Mouse (Mus musculus) neural tube, embryonic 15.5 days (tissue): Measurements from ENCODE around the gene Slc22a17. TPM values are rescaled to one million over a fixed set of nuclear protein-coding genes. Genes with fewer than 3 reads are reported as not detected.
"Not testable (repeated sequence)": the region's sequence is repeated elsewhere in the genome, so short reads cannot be mapped to it uniquely, and the experiment has no call there.

ENCODE experiments used
- ATAC-seq: fragments of 200-750 bp; cut with Nextera tagmentation; 2 replicates; pipeline ENCODE4 v1.8.0; 2017; ENCODE audit warnings: mild to moderate bottlenecking, moderate TSS enrichment, moderate library complexity; ENCODE audit not compliant: low FRiP score
- H3K27ac ChIP-seq: fragments of 300-500 bp; sonication (generic); replicated peaks from 2 replicates; pipeline ENCODE4 v1.5.1; 2015; ENCODE audit warnings: mild to moderate bottlenecking, inconsistent platforms
- H3K27me3 ChIP-seq: fragments of 300-500 bp; sonication (generic); replicated peaks from 2 replicates; pipeline ENCODE4 v1.6.1; 2015; ENCODE audit warnings: inconsistent platforms
- H3K36me3 ChIP-seq: fragments of 300-500 bp; sonication (generic); 2 replicates; pipeline ENCODE4 v1.6.1; 2015; ENCODE audit warnings: inconsistent platforms
- H3K4me1 ChIP-seq: fragments of 300-500 bp; sonication (generic); 2 replicates; pipeline ENCODE4 v1.6.1; 2015; ENCODE audit warnings: inconsistent platforms
- H3K4me2 ChIP-seq: fragments of 300-500 bp; sonication (generic); 2 replicates; pipeline ENCODE4 v1.6.1; 2015; ENCODE audit warnings: inconsistent platforms, mild to moderate bottlenecking, moderate library complexity
- H3K4me3 ChIP-seq: fragments of 300-500 bp; sonication (generic); replicated peaks from 2 replicates; pipeline ENCODE4 v1.5.1; 2015; ENCODE audit warnings: mild to moderate bottlenecking, inconsistent platforms
- H3K9ac ChIP-seq: fragments of 300-500 bp; sonication (generic); replicated peaks from 2 replicates; pipeline ENCODE4 v1.6.1; 2015; ENCODE audit warnings: mild to moderate bottlenecking, inconsistent platforms
- H3K9me3 ChIP-seq: fragments of 300-500 bp; sonication (generic); replicated peaks from 2 replicates; pipeline ENCODE4 v1.6.1; 2016; ENCODE audit warnings: inconsistent platforms
- WGBS: fragments of 180-500 bp; shearing (Covaris S2); methylation state at CpG from one replicate; pipeline ENCODE4 v1.1.7; 2015; ENCODE audit warnings: mixed read lengths; 5-methylcytosine and 5-hydroxymethylcytosine counted together
- polyA plus RNA-seq: library from polyadenylated mRNA; unstranded; fragments of >200 nt; fragmentation: Nextera tagmentation; extraction: Ambion mirVana; gene quantifications from 2 replicates; pipeline ENCODE4 v1.2.1, GENCODE M21; 2015

The Slc22a17 gene
- polyA plus RNA-seq, 1 experiment from 2014 or later: 297 TPM

DNA sequence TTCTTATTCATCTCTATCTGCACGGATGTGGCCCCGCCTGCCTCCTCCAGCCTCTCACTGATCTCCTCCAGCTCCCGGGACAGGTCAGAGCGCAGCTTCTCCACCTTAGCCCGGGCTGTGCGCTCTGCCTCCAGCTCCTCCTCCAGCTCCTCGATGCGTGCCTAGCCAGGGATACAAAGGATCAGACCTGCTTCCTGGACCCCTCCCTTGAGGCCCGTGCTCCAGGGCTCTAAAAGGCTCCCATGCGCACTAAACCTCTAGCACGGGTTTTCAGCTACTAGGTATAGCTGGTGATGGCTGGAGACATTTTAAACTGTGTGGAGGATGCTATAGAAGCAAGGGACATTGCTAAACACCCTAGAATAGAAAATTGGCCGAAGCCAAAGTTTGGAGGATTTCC is 37.6 kb upstream of the Slc22a17 start:
- 64% methylated on average over 12 of the region's 12 CpGs for whole genome bisulfite sequencing
- Histone ChIP-seq H3K4me3 (no peak overlapping the region), H3K36me3 (no peaks in the 10 kb centered on the region), H3K27ac (no peak overlapping the region), H3K27me3 (no peaks in the 10 kb centered on the region), H3K4me1 (no peaks in the 10 kb centered on the region), H3K9ac (no peak overlapping the region), H3K4me2 (no peak overlapping the region), H3K9me3 (no peaks in the 10 kb centered on the region)
- ATAC-seq: no peak

DNA sequence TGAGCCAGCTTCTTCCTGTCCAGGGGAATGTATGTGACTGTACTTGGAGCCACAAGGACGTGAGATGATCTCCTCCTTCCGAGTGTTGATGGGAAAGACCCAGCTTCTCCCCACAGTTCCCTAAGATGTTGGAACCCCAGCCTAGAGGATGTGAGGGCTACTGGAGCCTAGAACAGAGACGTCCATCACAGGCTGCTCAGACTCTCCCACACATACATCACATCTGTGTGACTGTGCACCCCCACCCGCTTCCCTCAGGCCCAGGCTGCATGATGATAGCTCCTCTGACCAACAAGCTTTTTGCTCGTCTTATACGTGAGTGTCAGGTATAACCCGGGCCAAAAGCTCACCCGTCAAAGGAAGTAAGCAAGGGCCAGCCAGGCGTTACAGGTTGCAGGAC is 35.8 kb upstream of the Slc22a17 start:
- no peaks in the 10 kb centered on the region for H3K27me3 ChIP-seq
- 91% methylated on average over 9 of the region's 9 CpGs for WGBS
- no peak overlapping the region for H3K9ac ChIP-seq
- H3K27ac ChIP-seq: no peak overlapping the region
- no peaks in the 10 kb centered on the region for H3K36me3 ChIP-seq
- no peak overlapping the region for H3K4me2 ChIP-seq
- H3K4me1 ChIP-seq: no peaks in the 10 kb centered on the region
- no peak for ATAC-seq
- no peaks in the 10 kb centered on the region for H3K9me3 ChIP-seq
- no peak overlapping the region for H3K4me3 ChIP-seq

DNA sequence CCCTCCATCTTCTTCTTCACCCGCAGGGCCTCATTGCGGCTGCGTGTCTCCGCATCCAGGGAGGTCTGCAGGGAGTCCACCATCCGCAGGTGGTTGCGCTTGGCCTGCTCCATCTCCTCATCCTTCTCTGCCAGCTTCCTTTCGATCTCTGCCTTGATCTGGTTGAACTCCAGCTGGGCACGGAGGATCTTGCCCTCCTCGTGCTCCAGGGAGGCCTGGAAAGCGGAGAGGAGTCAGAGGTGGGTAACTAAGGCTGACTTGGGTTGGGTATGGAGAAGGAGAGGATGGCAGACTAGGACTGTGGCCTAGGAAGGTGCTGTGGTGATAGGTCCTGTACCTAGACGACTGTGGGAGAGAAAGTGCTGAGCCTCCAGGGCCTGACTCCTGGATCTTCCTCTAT is 34.1 kb upstream of the Slc22a17 start:
- WGBS: 91% methylated on average over 11 of the region's 11 CpGs
- H3K36me3 ChIP-seq, ATAC-seq: not testable (repeated sequence)

DNA sequence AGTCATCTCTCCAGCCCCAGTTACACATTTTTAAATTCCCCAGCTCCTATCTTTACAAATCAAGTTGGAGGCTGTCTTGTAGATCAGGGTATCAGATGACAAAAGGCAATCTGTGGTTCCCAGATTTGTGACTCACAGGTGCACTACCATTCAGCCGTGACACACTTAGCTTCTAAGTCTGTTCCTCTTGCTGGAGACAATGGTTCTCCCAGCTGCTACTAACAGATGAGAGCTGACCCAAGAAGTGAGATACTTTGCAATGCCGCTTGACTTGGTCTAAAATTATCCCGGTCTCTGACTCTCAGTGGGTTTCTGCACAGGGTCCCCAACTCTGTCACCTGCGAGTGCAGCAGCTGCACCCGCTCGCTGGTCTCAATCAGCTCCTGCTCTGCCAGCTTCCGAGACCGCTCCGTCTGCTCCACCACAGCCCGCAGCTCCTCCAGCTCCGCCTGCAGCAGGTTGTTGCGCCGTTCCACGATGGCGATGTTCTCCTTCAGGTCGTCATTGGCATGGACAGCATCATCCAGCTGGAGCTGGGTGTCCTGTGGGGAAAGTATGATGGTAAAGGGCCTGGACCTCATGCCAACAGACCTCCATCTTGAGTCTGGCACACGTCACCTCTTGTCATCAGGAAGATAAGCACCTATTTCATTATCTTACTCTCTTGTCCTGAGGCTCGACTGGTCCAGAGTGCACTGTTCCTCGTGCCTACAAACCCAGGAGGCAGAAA is 33.2 kb upstream of the Slc22a17 start:
- no peaks in the 10 kb centered on the region for H3K36me3 ChIP-seq
- no peak overlapping the region for H3K4me3 ChIP-seq
- H3K27ac ChIP-seq: no peak overlapping the region
- no peak overlapping the region for H3K4me2 ChIP-seq
- no peak overlapping the region for H3K9ac ChIP-seq
- H3K27me3 ChIP-seq: no peaks in the 10 kb centered on the region
- no peaks in the 10 kb centered on the region for H3K9me3 ChIP-seq
- ATAC-seq: no peak
- 83% methylated on average over 19 of the region's 19 CpGs for WGBS
- H3K4me1 ChIP-seq: no peaks in the 10 kb centered on the region

More for the DNA sequence above, 34.1 kb upstream of the Slc22a17 start:
- H3K9ac ChIP-seq, H3K4me3 ChIP-seq, H3K9me3 ChIP-seq, H3K27ac ChIP-seq, H3K4me2 ChIP-seq, H3K27me3 ChIP-seq, H3K4me1 ChIP-seq: not testable (repeated sequence)

DNA sequence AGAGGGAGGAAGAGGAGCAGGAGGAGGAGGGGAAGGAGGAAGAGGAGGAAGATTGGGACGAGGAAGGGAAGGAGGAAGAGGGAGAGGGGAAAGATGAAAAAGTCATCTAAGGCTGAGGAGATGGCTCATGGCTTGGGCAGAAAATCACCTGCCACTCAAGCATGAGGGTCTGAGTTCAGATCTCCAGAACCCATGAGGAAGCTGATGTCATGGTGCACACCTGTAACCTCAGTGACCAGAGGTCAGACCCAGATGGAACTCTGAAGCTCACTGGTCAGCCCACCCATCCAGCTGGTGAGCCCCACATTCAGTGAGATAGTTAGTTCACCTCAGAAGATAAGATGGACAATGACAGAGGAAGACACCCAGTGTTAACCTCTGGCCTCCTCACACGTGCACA is 32.0 kb upstream of the Slc22a17 start:
- H3K4me1 ChIP-seq: no peaks in the 10 kb centered on the region
- H3K27ac ChIP-seq: no peak overlapping the region
- no peak for ATAC-seq
- no peak overlapping the region for H3K4me3 ChIP-seq
- no peak overlapping the region for H3K9ac ChIP-seq
- 80% methylated on average over 2 of the region's 2 CpGs for WGBS
- H3K27me3 ChIP-seq: no peaks in the 10 kb centered on the region
- no peaks in the 10 kb centered on the region for H3K9me3 ChIP-seq
- no peak overlapping the region for H3K4me2 ChIP-seq
- H3K36me3 ChIP-seq: no peaks in the 10 kb centered on the region

DNA sequence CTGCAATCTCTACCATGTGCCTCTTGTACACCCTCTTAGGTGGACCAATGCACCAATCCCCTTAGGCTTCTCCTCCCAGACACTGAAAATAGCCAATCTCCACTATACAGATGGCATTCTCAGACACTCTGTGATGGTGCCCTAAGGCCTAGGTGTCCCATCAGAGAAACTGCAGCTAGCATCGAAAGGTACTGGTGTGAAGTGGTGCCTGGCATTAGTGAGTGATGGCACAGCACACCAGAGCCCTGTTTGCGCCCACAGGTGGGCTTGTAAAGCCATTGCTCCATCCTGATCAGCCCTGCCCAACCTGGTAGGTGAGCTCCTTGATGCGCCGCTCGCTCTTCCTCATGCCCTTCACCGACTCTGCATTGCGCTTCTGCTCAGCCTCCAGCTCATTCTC is 31.0 kb upstream of the Slc22a17 start:
- no peaks in the 10 kb centered on the region for H3K36me3 ChIP-seq
- H3K4me1 ChIP-seq: no peaks in the 10 kb centered on the region
- no peak overlapping the region for H3K27ac ChIP-seq
- H3K9me3 ChIP-seq: no peaks in the 10 kb centered on the region
- H3K9ac ChIP-seq: no peak overlapping the region
- WGBS: 96% methylated on average over 7 of the region's 7 CpGs
- no peak overlapping the region for H3K4me3 ChIP-seq
- H3K4me2 ChIP-seq: no peak overlapping the region
- H3K27me3 ChIP-seq: no peaks in the 10 kb centered on the region
- no peak for ATAC-seq

DNA sequence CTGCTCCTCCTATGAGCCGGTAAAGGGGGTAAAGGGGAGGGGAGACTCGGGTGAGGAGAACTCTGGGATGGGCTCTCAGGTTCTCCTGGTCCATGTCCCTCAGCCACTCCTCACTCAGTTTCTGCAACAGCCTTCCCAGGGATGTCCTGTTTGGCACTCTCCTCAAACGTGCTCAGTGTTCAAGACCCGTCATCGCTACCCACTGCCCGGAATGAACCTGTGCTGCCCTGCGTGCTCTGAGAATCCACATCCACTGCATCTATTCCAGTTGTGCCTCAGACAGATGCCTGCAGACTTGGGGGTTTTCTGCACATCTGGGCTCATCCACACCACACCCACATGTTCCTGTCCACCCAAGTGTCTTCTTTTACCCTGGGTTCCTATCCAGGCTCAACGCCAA is 29.5 kb upstream of the Slc22a17 start:
- Histone ChIP-seq H3K4me3 (no peak overlapping the region), H3K27ac (no peak overlapping the region), H3K27me3 (no peaks in the 10 kb centered on the region), H3K36me3 (no peaks in the 10 kb centered on the region), H3K4me2 (no peak overlapping the region), H3K9me3 (no peaks in the 10 kb centered on the region), H3K9ac (no peak overlapping the region), H3K4me1 (no peaks in the 10 kb centered on the region)
- 91% methylated on average over 8 of the region's 8 CpGs for WGBS
- no peak for ATAC-seq

DNA sequence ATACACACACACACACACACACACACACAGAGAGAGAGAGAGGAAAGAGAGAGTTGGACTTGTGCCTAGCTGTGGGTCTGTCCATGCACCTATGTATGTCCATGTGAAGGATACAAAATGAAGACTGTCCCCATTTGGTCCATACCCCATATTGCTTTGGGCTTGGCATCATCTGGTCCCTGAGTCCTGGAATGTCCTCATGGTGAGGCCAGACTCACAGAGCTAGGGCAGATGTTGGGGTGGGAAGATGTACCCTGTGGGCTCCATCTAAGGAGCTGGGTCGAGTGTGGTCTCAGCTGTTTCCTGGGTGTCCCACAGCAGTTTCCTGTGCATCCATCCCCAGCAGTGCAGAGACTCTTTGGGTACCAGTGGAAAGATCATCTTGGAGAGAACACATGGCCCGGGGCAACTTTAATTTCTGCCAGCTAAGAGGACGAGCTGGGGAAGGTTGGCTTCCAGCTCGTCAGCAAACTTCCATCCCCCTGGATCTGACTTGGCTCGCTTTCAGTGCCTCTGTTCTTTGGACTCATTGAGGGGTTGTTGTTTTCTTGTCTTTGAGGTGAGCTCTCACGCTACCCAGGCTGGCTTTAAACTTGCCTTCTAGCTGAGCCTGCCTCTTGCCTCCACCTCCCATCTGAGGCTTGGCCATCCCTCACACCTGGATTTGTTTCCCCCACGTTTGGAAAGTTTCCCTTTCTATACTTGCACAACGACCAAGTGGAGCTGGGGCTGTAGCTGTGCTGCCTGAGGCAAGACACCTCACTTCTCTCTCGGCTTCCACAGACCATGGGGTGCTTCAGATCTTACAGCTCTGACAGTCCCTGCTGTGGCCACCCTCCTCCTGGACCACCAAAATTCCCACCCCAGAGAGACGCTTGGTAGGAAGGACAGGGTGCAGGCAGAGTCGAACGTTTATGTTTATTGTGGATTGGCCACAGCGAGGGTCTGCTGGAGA is 28.4 kb upstream of the Slc22a17 start:
- Histone ChIP-seq H3K9ac (no peak overlapping the region), H3K27ac (no peak overlapping the region), H3K27me3 (no peaks in the 10 kb centered on the region), H3K4me2 (no peak overlapping the region), H3K36me3 (no peaks in the 10 kb centered on the region), H3K9me3 (no peaks in the 10 kb centered on the region), H3K4me1 (peaks cover 6% of the 10 kb centered on the region), H3K4me3 (no peak overlapping the region)
- 65% methylated on average over 13 of the region's 13 CpGs for WGBS
- no peak for ATAC-seq

DNA sequence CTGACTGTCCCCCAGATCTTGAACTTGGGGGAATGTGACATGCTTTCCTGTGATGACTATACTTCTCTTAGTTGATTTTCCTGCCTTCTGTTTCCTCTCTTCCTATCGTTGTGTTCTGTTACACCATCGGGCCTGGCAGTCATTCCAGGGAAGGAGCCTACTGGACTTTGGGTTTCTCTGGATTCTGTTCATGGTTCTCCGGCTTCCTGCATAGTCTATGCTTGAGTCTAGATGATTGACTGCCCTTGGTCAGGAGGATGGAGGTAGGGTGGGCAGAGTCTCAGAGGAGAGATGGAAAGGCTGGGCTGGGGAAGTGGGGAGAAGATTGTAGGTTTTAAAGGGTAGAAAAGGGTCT is 27.2 kb upstream of the Slc22a17 start:
- ATAC-seq: no peak
- Histone ChIP-seq H3K4me1 (peaks cover 10% of the 10 kb centered on the region), H3K27ac (no peak overlapping the region), H3K4me3 (no peak overlapping the region), H3K27me3 (no peaks in the 10 kb centered on the region), H3K9me3 (no peaks in the 10 kb centered on the region), H3K9ac (no peak overlapping the region), H3K4me2 (no peak overlapping the region), H3K36me3 (no peaks in the 10 kb centered on the region)
- WGBS: 84% methylated on average over 3 of the region's 3 CpGs

DNA sequence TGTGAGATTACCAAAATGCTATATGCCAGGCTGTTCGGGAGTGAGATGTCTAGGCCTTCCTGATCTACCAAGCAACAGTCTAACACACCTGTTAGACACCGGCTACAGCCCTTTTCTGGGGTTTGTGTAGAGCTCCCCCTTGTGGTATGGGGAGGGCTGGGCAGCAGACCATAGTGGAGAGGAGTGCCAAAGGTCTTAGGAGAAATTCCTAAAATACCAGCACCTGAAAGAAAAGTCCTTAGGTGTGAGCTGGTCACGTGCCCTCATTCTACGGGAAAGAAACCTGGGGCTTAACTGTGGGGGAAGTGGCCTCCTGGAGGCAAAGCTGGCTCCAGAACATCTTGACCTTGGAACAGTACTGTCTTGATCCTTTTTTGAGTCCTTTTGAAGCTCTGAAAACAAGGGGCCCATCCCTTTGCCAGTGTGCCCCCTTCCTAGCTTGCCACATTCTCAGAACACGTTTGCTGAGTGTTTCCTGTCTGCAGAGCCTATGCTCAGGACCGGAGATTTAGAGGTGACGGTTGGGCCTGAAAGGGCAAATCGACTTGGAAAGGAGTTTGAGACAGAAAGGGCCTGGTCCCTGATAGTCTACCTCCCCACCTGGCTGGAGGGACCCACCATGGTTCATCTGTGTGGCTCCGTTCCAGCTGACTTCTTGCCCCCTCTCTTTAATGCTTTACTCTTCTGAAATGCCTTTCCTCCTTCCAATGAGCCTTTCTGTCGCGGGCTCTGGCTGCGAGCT is 26.7 kb upstream of the Slc22a17 start:
- H3K4me3 ChIP-seq: no peak overlapping the region
- ATAC-seq: no peak
- H3K9ac ChIP-seq: no peak overlapping the region
- H3K9me3 ChIP-seq: no peaks in the 10 kb centered on the region
- 59% methylated on average over 12 of the region's 12 CpGs for WGBS
- no peak overlapping the region for H3K4me2 ChIP-seq
- no peak overlapping the region for H3K27ac ChIP-seq
- peaks cover 10% of the 10 kb centered on the region for H3K4me1 ChIP-seq
- H3K36me3 ChIP-seq: no peaks in the 10 kb centered on the region
- no peaks in the 10 kb centered on the region for H3K27me3 ChIP-seq

DNA sequence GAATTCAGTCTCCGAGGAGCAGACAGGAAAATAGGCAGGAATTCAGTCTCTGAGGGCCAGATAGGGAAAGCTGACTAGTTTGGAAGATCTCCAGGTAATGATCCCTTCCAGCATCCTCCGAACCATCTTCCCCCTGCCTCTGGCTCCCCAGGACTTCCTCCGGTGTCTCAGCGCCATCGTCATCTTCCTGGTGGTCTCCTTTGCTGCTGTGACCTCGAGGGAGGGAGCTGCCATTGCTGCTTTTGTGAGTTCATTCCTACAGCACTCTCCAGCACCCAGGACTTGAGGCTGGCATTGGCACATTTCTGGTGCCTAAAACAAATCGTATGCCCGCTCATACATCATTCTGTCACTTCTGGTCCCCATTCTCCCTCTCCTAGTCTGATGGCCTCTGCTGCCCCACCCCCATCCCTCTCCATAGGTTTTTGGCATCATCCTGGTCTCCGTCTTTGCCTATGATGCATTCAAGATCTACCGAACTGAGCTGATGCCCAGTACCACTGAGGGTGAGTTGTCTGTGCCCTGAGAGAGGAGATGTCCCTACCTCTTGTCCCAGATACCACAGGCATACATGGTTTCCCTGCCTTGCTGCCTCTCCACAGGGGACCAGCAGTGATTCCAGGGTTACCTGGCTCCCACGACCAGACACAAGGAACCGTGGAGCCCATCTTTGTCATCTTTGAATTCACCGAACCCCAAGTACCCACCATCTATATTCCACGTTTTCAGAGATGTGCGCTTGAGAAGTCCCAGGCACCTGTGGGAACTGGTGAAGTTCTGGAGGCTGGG is 25.7 kb upstream of the Slc22a17 start:
- WGBS: 81% methylated on average over 15 of the region's 15 CpGs
- no peak overlapping the region for H3K27ac ChIP-seq
- no peaks in the 10 kb centered on the region for H3K27me3 ChIP-seq
- H3K9me3 ChIP-seq: no peaks in the 10 kb centered on the region
- H3K9ac ChIP-seq: no peak overlapping the region
- H3K36me3 ChIP-seq: no peaks in the 10 kb centered on the region
- H3K4me1 ChIP-seq: peaks cover 10% of the 10 kb centered on the region
- ATAC-seq: no peak
- no peak overlapping the region for H3K4me3 ChIP-seq
- H3K4me2 ChIP-seq: no peak overlapping the region
